Mouse (Mus musculus) cerebellum, adult 2 months (tissue): ENCODE data around the gene Carns1.

Experiments used
- CTCF ChIP-seq: fragments of 200-500 bp; IDR thresholded peaks from 2 replicates; pipeline ENCODE4 v1.5.1; 2011; ENCODE audit warnings: low read depth, mild to moderate bottlenecking, control low read depth, low read length, moderate library complexity, borderline replicate concordance; ENCODE audit not compliant: insufficient read depth
- POLR2A ChIP-seq: fragments of 200-500 bp; IDR thresholded peaks from 2 replicates; pipeline ENCODE4 v1.6.1; 2011; ENCODE audit warnings: low read length, control low read depth, borderline replicate concordance; ENCODE audit not compliant: insufficient read depth

GRCm38 (mm10) chr19:4217140-4217539 lies 41.9 kb upstream of the Carns1 start:
- no peak for TF ChIP-seq CTCF
- no peak for TF ChIP-seq POLR2A
